Mouse (Mus musculus): ENCODE data around the gene Vamp8. TPM values are rescaled to one million over a fixed set of nuclear protein-coding genes. Genes with fewer than 3 reads are reported as not detected.

The Vamp8 gene
- total RNA-seq, 2 experiments from 2014 or later: 50.4 to 58.0 TPM

- DNase-seq: peak; percentile 74
- intact Hi-C loops (cut with DNase I): no loop called here
- Histone ChIP-seq H3K27ac (peak overlapping the region; percentile 96), H3K4me3 (peak overlapping the region; percentile 82)
- TF ChIP-seq CTCF (IDR thresholded peaks at IDR 0.05): no peak
Measured at GRCm38 (mm10) chr6:72379377-72380130, 10.9 kb downstream of the Vamp8 start.

- no peak for DNase-seq
- intact Hi-C loops (cut with DNase I): no loop called here
- peak; percentile 17; the same call in 1 of the 2 replicates for TF ChIP-seq CTCF (IDR thresholded peaks at IDR 0.05)
- Histone ChIP-seq H3K27ac (peak overlapping the region; percentile 96), H3K4me3 (peak overlapping the region; percentile 82)
Measured at GRCm38 (mm10) chr6:72378510-72379234, 11.8 kb downstream of the Vamp8 start.

- intact Hi-C loops (cut with DNase I): no loop called here
- no peak for DNase-seq
- Histone ChIP-seq H3K27ac (no peak overlapping the region), H3K4me3 (no peak overlapping the region)
- no peak for TF ChIP-seq CTCF (IDR thresholded peaks at IDR 0.05)
Measured at GRCm38 (mm10) chr6:72374820-72375563, 15.5 kb downstream of the Vamp8 start.

GRCm38 (mm10) chr6:72374206-72374605 is 16.3 kb downstream of the Vamp8 start:
- TF ChIP-seq CTCF (IDR thresholded peaks at IDR 0.05): no peak
- Histone ChIP-seq H3K4me3 (no peak overlapping the region), H3K27ac (no peak overlapping the region)
- intact Hi-C loops (cut with DNase I): no loop called here
- no peak for DNase-seq

GRCm38 (mm10) chr6:72373184-72373583 is 17.3 kb downstream of the Vamp8 start:
- DNase-seq: no peak
- intact Hi-C loops (cut with DNase I): no loop called here
- no peak for TF ChIP-seq CTCF (IDR thresholded peaks at IDR 0.05)
- H3K27ac ChIP-seq: no peak overlapping the region; the same call in 1 of the 2 replicates
- H3K4me3 ChIP-seq: no peak overlapping the region

GRCm38 (mm10) chr6:72371571-72371970 is 18.9 kb downstream of the Vamp8 start:
- intact Hi-C loops (cut with DNase I): no loop called here
- no peak for DNase-seq
- Histone ChIP-seq H3K27ac (peak overlapping the region; percentile 51), H3K4me3 (no peak overlapping the region)
- no peak for TF ChIP-seq CTCF (IDR thresholded peaks at IDR 0.05)

- no peak for TF ChIP-seq CTCF (IDR thresholded peaks at IDR 0.05)
- intact Hi-C loops (cut with DNase I): no loop called here
- H3K4me3 ChIP-seq: no peak overlapping the region
- H3K27ac ChIP-seq: peak overlapping the region; percentile 51
- DNase-seq: no peak
Measured at GRCm38 (mm10) chr6:72371147-72371546, 19.4 kb downstream of the Vamp8 start.

GRCm38 (mm10) chr6:72370091-72370490 is 20.4 kb downstream of the Vamp8 start:
- intact Hi-C loops (cut with DNase I): no loop called here
- TF ChIP-seq CTCF (IDR thresholded peaks at IDR 0.05): no peak; the same call in 1 of the 2 replicates
- peak overlapping the region; percentile 51; the same call in 1 of the 2 replicates for H3K27ac ChIP-seq
- no peak for DNase-seq
- H3K4me3 ChIP-seq: no peak overlapping the region

GRCm38 (mm10) chr6:72369557-72369956 is 20.9 kb downstream of the Vamp8 start:
- intact Hi-C loops (cut with DNase I): no loop called here
- Histone ChIP-seq H3K4me3 (no peak overlapping the region), H3K27ac (no peak overlapping the region; the same call in 1 of the 2 replicates)
- DNase-seq: no peak
- TF ChIP-seq CTCF (IDR thresholded peaks at IDR 0.05): no peak

- no peak for TF ChIP-seq CTCF (IDR thresholded peaks at IDR 0.05)
- intact Hi-C loops (cut with DNase I): no loop called here
- no peak for DNase-seq
- H3K27ac ChIP-seq: no peak overlapping the region
- no peak overlapping the region for H3K4me3 ChIP-seq
Measured at GRCm38 (mm10) chr6:72367460-72367974, 23.0 kb downstream of the Vamp8 start.

- no peak within 1 kb of the TSS for H3K4me3 ChIP-seq
- no peak for TF ChIP-seq CTCF (IDR thresholded peaks at IDR 0.05)
- H3K27ac ChIP-seq: no peak within 1 kb of the TSS
- DNase-seq: no peak
- intact Hi-C loops (cut with DNase I): no loop called here
Measured at GRCm38 (mm10) chr6:72366844-72367443, 23.6 kb downstream of the Vamp8 start, which contains the start of gene Rnf181. TSS of gene Rnf181 (minus strand) at chr6:72366956.

GRCm38 (mm10) chr6:72366304-72366703 is 24.2 kb downstream of the Vamp8 start:
- H3K4me3 ChIP-seq: no peak overlapping the region
- no peak for TF ChIP-seq CTCF (IDR thresholded peaks at IDR 0.05)
- intact Hi-C loops (cut with DNase I): no loop called here
- H3K27ac ChIP-seq: no peak overlapping the region
- DNase-seq: no peak
